Mouse (Mus musculus) ES-E14 (cell line): Measurements from ENCODE around the gene Naa11. TPM values are rescaled to one million over a fixed set of nuclear protein-coding genes. Genes with fewer than 3 reads are reported as not detected.

Source experiments
- DNase-seq: peaks from one replicate; pipeline ENCODE4 v3.0.0-alpha.2; 2013; ENCODE audit warnings: low read depth, low spot score
- H3K27ac ChIP-seq: 2 replicates; pipeline ENCODE4 v1.5.1; 2012; ENCODE audit warnings: low read depth, mild to moderate bottlenecking, low read length, moderate library complexity, mixed read lengths; ENCODE audit not compliant: poor library complexity, insufficient read depth, severe bottlenecking
- H3K36me3 ChIP-seq: 2 replicates; pipeline ENCODE4 v1.6.1; 2012; ENCODE audit warnings: mild to moderate bottlenecking, low read length, moderate library complexity, mixed read lengths; ENCODE audit not compliant: control insufficient read depth, poor library complexity, insufficient read depth, severe bottlenecking
- H3K4me1 ChIP-seq, 2 experiments: fragments of 150-350 bp in 1 of 2; sonication (generic) in 1 of 2; 2 replicates each; pipeline ENCODE4 v1.6.1; 2012; ENCODE audit warnings: low read length in 2 of 2, mild to moderate bottlenecking in 1 of 2, mixed read lengths in 1 of 2; ENCODE audit not compliant: control insufficient read depth in 2 of 2, insufficient read depth in 2 of 2, poor library complexity in 1 of 2
- H3K4me3 ChIP-seq, 2 experiments: fragments of 150-350 bp in 1 of 2; sonication (generic) in 1 of 2; 2 replicates each; pipeline ENCODE4 v1.5.1; 2012; ENCODE audit warnings: low read length in 2 of 2, low read depth in 1 of 2, mild to moderate bottlenecking in 1 of 2, mixed read lengths in 1 of 2; ENCODE audit not compliant: insufficient read depth in 1 of 2, poor library complexity in 1 of 2, severe bottlenecking in 1 of 2
- H3K9ac ChIP-seq: 2 replicates; pipeline ENCODE4 v1.6.1; 2012; ENCODE audit warnings: low read depth, mild to moderate bottlenecking, low read length, mixed read lengths; ENCODE audit not compliant: poor library complexity, insufficient read depth, severe bottlenecking
- H3K9me3 ChIP-seq: fragments of 150-350 bp; sonication (generic); 2 replicates; pipeline ENCODE4 v1.6.1; 2012; ENCODE audit warnings: low read depth, mild to moderate bottlenecking, low read length; ENCODE audit not compliant: control insufficient read depth, insufficient read depth
- CHD2 ChIP-seq: IDR thresholded peaks from 2 replicates; pipeline ENCODE4 v1.6.1; 2014; ENCODE audit warnings: mild to moderate bottlenecking, low read depth, low read length, inconsistent platforms
- HCFC1 ChIP-seq: IDR thresholded peaks from 2 replicates; pipeline ENCODE4 v1.6.1; 2012; ENCODE audit warnings: low read length, inconsistent platforms, borderline replicate concordance; ENCODE audit not compliant: insufficient read depth
- MAFK ChIP-seq: IDR thresholded peaks from 2 replicates; pipeline ENCODE4 v1.6.1; 2014; ENCODE audit warnings: mild to moderate bottlenecking, low read depth, low read length, inconsistent platforms; ENCODE audit not compliant: insufficient read depth
- ZC3H11A ChIP-seq: IDR thresholded peaks from 2 replicates; pipeline ENCODE4 v1.6.1; 2012; ENCODE audit warnings: low read depth, mild to moderate bottlenecking, inconsistent platforms, low read length, borderline replicate concordance
- ZNF384 ChIP-seq: IDR thresholded peaks from 2 replicates; pipeline ENCODE4 v1.6.1; 2012; ENCODE audit warnings: low read depth, low read length, inconsistent platforms
- in situ Hi-C, 2 experiments: fragments of 600-800 bp; cut with MboI; formaldehyde crosslinking; loops; one replicate each; pipeline ENCODE4 v1.15.1; 2025; ENCODE audit warnings: low sequenced_read_pairs in 2 of 2, inconsistent platforms in 1 of 2; ENCODE audit not compliant: unreplicated experiment in 2 of 2
- total RNA-seq: library from RNA; depleted of rRNA; stranded (reverse); fragments of 300-350 nt; gene quantifications from 2 replicates; pipeline ENCODE4 v1.2.3, GENCODE M21; 2012; rRNA removed

Gene Naa11
- total RNA-seq, 1 experiment: 5.6 TPM

DNA sequence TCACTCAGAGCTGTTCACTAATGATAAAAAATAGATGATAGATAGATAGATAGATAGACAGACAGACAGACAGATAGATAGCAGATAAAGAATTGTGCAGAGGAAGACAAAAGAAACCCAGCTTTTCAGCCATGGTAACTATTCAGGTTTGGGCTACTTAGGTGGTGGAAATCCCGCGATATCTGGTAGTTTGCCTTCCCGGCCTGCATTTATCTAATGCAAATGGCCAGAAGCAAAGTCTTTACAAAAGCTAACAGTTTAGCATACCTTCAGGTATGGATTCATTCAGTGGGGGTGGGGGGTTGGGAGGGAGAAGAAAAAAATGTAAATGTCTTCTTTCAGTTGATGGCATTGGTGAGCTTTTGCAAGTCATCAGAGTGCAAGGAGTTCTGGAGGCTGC, 48.0 kb downstream of the Naa11 start:
- in situ Hi-C loops: no loop called here
- no peaks in the 10 kb centered on the region for H3K9me3 ChIP-seq
- no peaks in the 10 kb centered on the region for H3K36me3 ChIP-seq
- TF ChIP-seq CHD2: peak; percentile 62; the same call in 1 of the 2 replicates
- TF ChIP-seq ZC3H11A: no peak
- peak; percentile 9 for DNase-seq
- peaks cover 0 to 2% of the 10 kb centered on the region in 2 experiments; a peak in 1 of 4 replicates for H3K4me1 ChIP-seq
- H3K4me3 ChIP-seq: no peak overlapping the region
- no peak overlapping the region for H3K9ac ChIP-seq
- H3K27ac ChIP-seq: no peak overlapping the region

DNA sequence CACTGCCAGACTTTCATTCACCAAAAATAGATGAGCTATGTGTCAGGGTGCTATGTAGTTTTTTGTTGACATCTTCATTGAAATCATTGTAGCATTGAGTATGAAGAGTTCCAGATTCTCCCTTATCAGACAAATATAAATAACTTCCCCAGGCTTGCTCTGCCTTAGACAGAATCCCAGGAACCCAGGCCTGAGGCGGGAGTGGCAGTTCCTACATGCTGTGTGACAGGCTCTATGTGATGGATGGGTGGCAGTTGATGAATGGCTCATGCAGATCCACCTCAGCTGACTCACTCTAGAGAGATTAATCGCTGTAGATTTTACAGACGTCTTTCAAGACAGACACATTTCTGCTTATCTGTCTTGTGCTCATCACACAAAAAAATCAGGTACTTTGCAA, 57.4 kb downstream of the Naa11 start:
- Histone ChIP-seq H3K36me3 (no peaks in the 10 kb centered on the region), H3K9ac (no peak overlapping the region), H3K4me1 (no peaks in the 10 kb centered on the region), H3K9me3 (no peaks in the 10 kb centered on the region), H3K4me3 (no peak overlapping the region), H3K27ac (no peak overlapping the region)
- TF ChIP-seq ZC3H11A: no peak
- no peak for TF ChIP-seq CHD2
- no peak for TF ChIP-seq ZNF384
- TF ChIP-seq HCFC1: no peak
- TF ChIP-seq MAFK: no peak
- no peak for DNase-seq
- in situ Hi-C loops: no loop called here

Other genes starting within 250 kb of the Naa11 start
- gene Gk2, start 64.6 kb upstream of the Naa11 start, total RNA-seq: not detected in 2 replicates